Mouse (Mus musculus) heart, adult 2 months (tissue): Measurements from ENCODE around the gene Wdr27. TPM values are rescaled to one million over a fixed set of nuclear protein-coding genes. Genes with fewer than 3 reads are reported as not detected.

Experiments
- DNase-seq, 2 experiments: peaks; one replicate each; pipeline ENCODE4 v3.0.0; 2021
- H3K27ac ChIP-seq: fragments of 200-600 bp; 2 replicates; pipeline ENCODE4 v1.8.1; 2022
- H3K27me3 ChIP-seq: fragments of 200-500 bp; 2 replicates; pipeline ENCODE4 v1.6.1; 2012; ENCODE audit warnings: mild to moderate bottlenecking, low read length, inconsistent platforms, mixed read lengths; ENCODE audit not compliant: control insufficient read depth, insufficient read depth
- H3K36me3 ChIP-seq: fragments of 200-500 bp; 2 replicates; pipeline ENCODE4 v1.6.1; 2012; ENCODE audit warnings: low read length, inconsistent platforms; ENCODE audit not compliant: control insufficient read depth, insufficient read depth
- H3K4me1 ChIP-seq: fragments of 200-500 bp; 2 replicates; pipeline ENCODE4 v1.6.1; 2011; ENCODE audit warnings: low read length; ENCODE audit not compliant: control insufficient read depth, insufficient read depth
- H3K4me3 ChIP-seq: fragments of 200-600 bp; 2 replicates; pipeline ENCODE4 v1.8.1; 2022
- H3K79me2 ChIP-seq: fragments of 200-500 bp; replicated peaks from 2 replicates; pipeline ENCODE4 v1.6.1; 2012; ENCODE audit warnings: mild to moderate bottlenecking, inconsistent platforms, low read length, moderate library complexity, mixed read lengths; ENCODE audit not compliant: control insufficient read depth, insufficient read depth
- H3K9ac ChIP-seq: fragments of 200-500 bp; 2 replicates; pipeline ENCODE4 v1.6.1; 2012; ENCODE audit warnings: low read depth, mild to moderate bottlenecking, control low read depth, inconsistent platforms, low read length, mixed read lengths
- CTCF ChIP-seq: fragments of 200-600 bp; IDR thresholded peaks from 2 replicates; pipeline ENCODE4 v1.8.1; 2022; ENCODE audit warnings: antibody characterized with exemption, mild to moderate bottlenecking, moderate library complexity
- EP300 ChIP-seq: fragments of 200-500 bp; IDR thresholded peaks from 2 replicates; pipeline ENCODE4 v1.6.1; 2011; ENCODE audit warnings: low read depth, low read length, control low read depth; ENCODE audit not compliant: insufficient read depth
- POLR2A ChIP-seq: fragments of 200-500 bp; IDR thresholded peaks from 2 replicates; pipeline ENCODE4 v1.6.1; 2011; ENCODE audit warnings: mild to moderate bottlenecking, low read depth, low read length, control low read depth; ENCODE audit not compliant: insufficient read depth
- WGBS: fragments of 180-500 bp; shearing (Covaris S2); methylation state at CpG from one replicate; pipeline ENCODE4 v1.1.7; 2018; 5-methylcytosine and 5-hydroxymethylcytosine counted together
- intact Hi-C: fragments of 180-260 bp; cut with DNase I; formaldehyde crosslinking; loops from one replicate; pipeline ENCODE4 v1.15.1; 2025
- polyA plus RNA-seq: library from polyadenylated mRNA; depleted of rRNA; stranded (reverse); fragments of >200 nt; gene quantifications from 2 replicates; pipeline ENCODE4 v1.2.3, GENCODE M21; 2012
- total RNA-seq, 2 experiments: library from RNA; stranded (reverse); gene quantifications; 2 replicates each; pipeline ENCODE4 v1.2.3; 2021

Gene Wdr27
- total and polyA plus RNA-seq, 3 experiments: 0.86 to 1.1 TPM; not detected in 1

DNA sequence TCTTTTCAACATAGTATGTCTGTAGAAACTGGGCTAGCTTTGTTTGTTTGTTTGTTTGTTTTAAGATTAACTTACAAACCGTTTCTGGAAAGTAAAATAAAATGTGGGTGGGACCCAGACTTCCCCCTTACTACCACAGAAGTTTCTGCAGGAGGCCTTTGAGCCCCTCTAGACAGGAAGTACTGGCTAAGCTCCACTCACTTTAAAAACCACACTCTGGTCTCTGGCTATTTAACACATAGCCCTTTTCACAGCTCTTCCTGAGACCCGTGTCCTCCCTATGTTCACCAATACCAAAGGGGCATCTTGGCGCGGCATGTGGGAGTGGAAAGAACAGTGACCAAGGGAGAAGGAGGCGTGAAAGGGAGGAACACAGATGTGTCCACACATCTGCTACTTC lies 127.7 kb downstream of the Wdr27 start:
- no peak overlapping the region for H3K27ac ChIP-seq
- H3K27me3 ChIP-seq: no peaks in the 10 kb centered on the region
- intact Hi-C loops: no loop called here
- TF ChIP-seq EP300 (no peak), CTCF (no peak), POLR2A (no peak)
- H3K9ac ChIP-seq: no peak overlapping the region
- no peaks in the 10 kb centered on the region for H3K79me2 ChIP-seq
- no peaks in the 10 kb centered on the region for H3K4me1 ChIP-seq
- DNase-seq: no peak
- H3K4me3 ChIP-seq: no peak overlapping the region
- 68% methylated on average over 5 of the region's 5 CpGs for WGBS
- no peaks in the 10 kb centered on the region for H3K36me3 ChIP-seq

DNA sequence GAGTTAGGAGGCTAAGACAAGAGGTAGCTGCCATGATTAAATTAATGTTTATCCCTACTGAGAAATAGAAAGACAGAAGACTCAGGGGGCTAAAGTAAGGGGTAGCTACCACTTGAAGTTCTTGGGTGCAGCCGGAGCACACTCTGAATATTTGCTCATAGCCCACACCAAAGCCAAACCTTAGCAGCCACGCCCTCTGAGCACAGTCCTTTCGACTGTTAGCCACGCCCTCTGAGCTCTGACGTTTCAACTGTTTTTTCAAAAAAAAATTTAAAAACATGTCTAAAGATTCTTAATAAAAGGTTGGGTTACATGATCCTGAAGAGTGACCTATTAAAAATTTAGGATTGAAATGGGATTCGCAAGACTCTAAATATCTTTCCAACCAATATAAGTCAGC lies 130.3 kb downstream of the Wdr27 start:
- 74% methylated on average over 6 of the region's 6 CpGs for WGBS
- Histone ChIP-seq H3K27me3 (no peaks in the 10 kb centered on the region), H3K36me3 (no peaks in the 10 kb centered on the region), H3K79me2 (no peaks in the 10 kb centered on the region), H3K4me3 (no peak overlapping the region), H3K9ac (no peak overlapping the region), H3K27ac (no peak overlapping the region), H3K4me1 (no peaks in the 10 kb centered on the region)
- intact Hi-C loops: no loop called here
- DNase-seq: no peak
- TF ChIP-seq CTCF: no peak
- no peak for TF ChIP-seq EP300
- TF ChIP-seq POLR2A: no peak

DNA sequence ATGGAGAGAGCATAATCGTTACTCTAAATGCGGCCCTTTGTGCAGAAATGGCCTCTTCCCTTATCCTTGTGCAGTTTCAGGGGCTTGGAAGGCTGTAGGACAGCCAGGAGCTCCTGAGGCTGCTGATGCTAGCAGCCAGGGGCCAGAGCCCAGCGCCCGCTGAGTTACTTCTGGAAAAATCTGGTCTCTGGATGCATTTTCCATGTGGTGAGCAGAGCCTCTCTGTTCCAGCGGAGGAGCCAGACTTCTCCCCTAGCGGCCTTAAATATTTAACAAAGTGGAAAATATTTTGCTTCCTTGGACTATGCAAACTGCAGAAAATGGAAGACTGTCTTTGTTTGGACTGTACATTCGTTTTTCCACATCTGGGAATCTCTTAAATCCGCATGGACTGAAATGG lies 130.9 kb downstream of the Wdr27 start:
- no peak for TF ChIP-seq EP300
- TF ChIP-seq CTCF: no peak
- Histone ChIP-seq H3K4me1 (no peaks in the 10 kb centered on the region), H3K27ac (no peak overlapping the region), H3K36me3 (no peaks in the 10 kb centered on the region), H3K4me3 (no peak overlapping the region), H3K79me2 (no peaks in the 10 kb centered on the region), H3K9ac (no peak overlapping the region), H3K27me3 (no peaks in the 10 kb centered on the region)
- 76% methylated on average over 8 of the region's 8 CpGs for WGBS
- no peak for DNase-seq
- intact Hi-C loops: no loop called here

DNA sequence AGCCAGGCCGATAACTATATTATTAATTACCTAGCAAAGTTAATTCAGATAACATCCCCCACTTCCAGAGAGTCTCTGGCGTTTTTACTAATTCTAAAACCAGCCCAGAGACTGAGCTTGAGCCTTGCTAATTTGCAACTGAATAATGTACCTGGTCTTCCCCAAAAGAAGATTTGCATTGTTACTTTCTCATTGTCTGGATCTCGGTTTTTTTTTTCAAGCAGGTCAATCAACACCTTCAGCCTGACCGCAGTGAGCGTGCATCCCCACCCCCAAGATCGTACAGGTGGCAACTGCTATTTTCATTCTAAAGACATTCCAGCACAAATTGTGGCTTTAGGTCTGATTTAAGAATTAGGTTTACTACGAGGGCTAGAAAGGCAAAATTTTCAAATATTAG lies 136.2 kb downstream of the Wdr27 start:
- H3K4me3 ChIP-seq: no peak overlapping the region
- intact Hi-C loops: no loop called here
- no peaks in the 10 kb centered on the region for H3K36me3 ChIP-seq
- no peaks in the 10 kb centered on the region for H3K27me3 ChIP-seq
- H3K27ac ChIP-seq: no peak overlapping the region
- H3K79me2 ChIP-seq: no peaks in the 10 kb centered on the region
- DNase-seq: no peak
- no peak for TF ChIP-seq EP300
- no peak for TF ChIP-seq CTCF
- no peak for TF ChIP-seq POLR2A
- H3K4me1 ChIP-seq: no peaks in the 10 kb centered on the region
- H3K9ac ChIP-seq: no peak overlapping the region
- WGBS: 81% methylated on average over 7 of the region's 7 CpGs

DNA sequence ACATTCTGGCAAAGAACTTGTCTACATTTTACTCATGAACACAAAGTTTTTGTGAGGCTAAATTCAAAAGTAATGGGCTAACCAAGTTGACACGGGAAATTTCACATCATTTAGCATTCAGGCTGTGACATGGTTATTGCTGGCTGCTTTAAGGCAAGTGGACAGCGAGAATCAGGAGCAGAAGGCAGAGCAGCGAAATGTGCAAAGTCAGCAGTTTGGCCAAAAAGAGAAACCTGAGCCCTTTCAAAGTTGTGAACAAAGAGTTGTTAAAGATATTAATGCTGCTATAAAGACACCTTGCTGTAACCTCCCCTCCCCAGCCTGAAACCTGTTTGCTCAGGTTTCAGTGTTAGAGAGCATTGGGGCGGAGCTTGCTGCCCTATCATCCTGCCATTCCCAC lies 143.7 kb downstream of the Wdr27 start:
- 70% methylated on average over 4 of the region's 4 CpGs for WGBS
- Histone ChIP-seq H3K79me2 (no peaks in the 10 kb centered on the region), H3K4me3 (no peak overlapping the region), H3K27ac (no peak overlapping the region), H3K27me3 (no peaks in the 10 kb centered on the region), H3K9ac (no peak overlapping the region), H3K4me1 (no peaks in the 10 kb centered on the region), H3K36me3 (no peaks in the 10 kb centered on the region)
- DNase-seq: no peak
- intact Hi-C loops: no loop called here
- TF ChIP-seq CTCF (no peak), POLR2A (no peak), EP300 (no peak)

DNA sequence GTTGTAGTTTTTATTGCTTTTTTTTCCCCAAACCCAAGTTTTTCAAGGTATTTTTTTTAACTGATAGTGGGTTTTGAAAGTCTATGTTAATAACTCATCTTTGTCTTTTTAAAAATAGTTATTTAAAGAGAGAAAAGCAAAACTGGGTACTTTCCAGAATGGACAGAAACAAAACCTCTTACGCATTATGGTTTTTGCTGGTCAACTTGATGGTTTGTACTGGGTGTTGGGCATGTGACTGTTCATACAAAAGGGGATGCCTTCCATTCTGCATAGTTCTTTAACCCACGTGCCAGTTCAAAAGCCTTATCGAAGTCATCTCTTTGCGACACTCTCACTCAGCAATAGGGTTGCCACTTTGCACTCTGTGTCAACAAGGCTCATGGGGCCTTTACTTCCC lies 147.9 kb downstream of the Wdr27 start:
- H3K9ac ChIP-seq: no peak overlapping the region
- intact Hi-C loops: no loop called here
- TF ChIP-seq POLR2A (no peak), CTCF (no peak), EP300 (no peak)
- H3K4me3 ChIP-seq: no peak overlapping the region
- WGBS: 88% methylated on average over 4 of the region's 4 CpGs
- no peaks in the 10 kb centered on the region for H3K79me2 ChIP-seq
- H3K27me3 ChIP-seq: no peaks in the 10 kb centered on the region
- no peaks in the 10 kb centered on the region for H3K4me1 ChIP-seq
- no peak overlapping the region for H3K27ac ChIP-seq
- no peaks in the 10 kb centered on the region for H3K36me3 ChIP-seq
- no peak for DNase-seq
